Comparison of ENCODE assay signal across 24 mouse cellular contexts in genomic region chr7:124358068-124358467, GRCm38 (mm10).
DNase-seq lines count a peak whose midpoint lies in the region; ATAC-seq lines count a peak whose summit lies in the region.
"Had no signal": no experiment of that assay in that cellular context is flagged by ENCODE, and none has a peak within 500 bp of the region (broad histone marks: within the 10 kb centered on the region; RNA-seq: fewer than 3 reads in every experiment).

No protein-coding gene starts in this region.

- ATAC-seq in forebrain, embryonic 14.5 days, result peak; percentile 83
- ATAC-seq in forebrain, embryonic 12.5 days (ENCODE audit: low FRiP score), result no peak
- ATAC-seq in heart, embryonic 11.5 days (replicated peaks; ENCODE audit: insufficient number of reproducible peaks, low FRiP score, low TSS enrichment), result no peak
- ATAC-seq: hindbrain, postnatal 0 days; intestine, embryonic 16.5 days; liver, embryonic 12.5 days; midbrain, embryonic 16.5 days had no signal

- H3K4me1 ChIP-seq in forebrain, embryonic 14.5 days (ENCODE audit: control insufficient read depth, insufficient read depth, low read length), result peaks cover 3% of the 10 kb centered on the region; the same call in 1 of the 2 replicates
- H3K4me1 ChIP-seq in forebrain, embryonic 12.5 days, result no peaks in the 10 kb centered on the region
- no peaks in the 10 kb centered on the region for H3K4me1 ChIP-seq in heart, embryonic 11.5 days (ENCODE audit: control insufficient read depth, insufficient read depth, low read length)
- H3K4me1 ChIP-seq: embryonic facial prominence, embryonic 15.5 days; liver, embryonic 12.5 days; midbrain, embryonic 10.5 days had no signal

- no peaks in the 10 kb centered on the region for H3K9me3 ChIP-seq in forebrain, embryonic 14.5 days (replicated peaks; ENCODE audit: control insufficient read depth, low read length)
- no peaks in the 10 kb centered on the region for H3K9me3 ChIP-seq in forebrain, embryonic 12.5 days
- H3K9me3 ChIP-seq in heart, embryonic 11.5 days (replicated peaks; ENCODE audit: control insufficient read depth, low read length), result no peaks in the 10 kb centered on the region
- H3K9me3 ChIP-seq: embryonic facial prominence, embryonic 15.5 days; limb, embryonic 13.5 days; liver, embryonic 12.5 days; midbrain, embryonic 10.5 days had no signal

- H3K4me3 ChIP-seq in forebrain, embryonic 14.5 days (ENCODE audit: low read depth, low read length), result no peak overlapping the region
- no peak overlapping the region for H3K4me3 ChIP-seq in forebrain, embryonic 12.5 days (replicated peaks)
- no peak overlapping the region for H3K4me3 ChIP-seq in heart, embryonic 11.5 days (ENCODE audit: low read depth, low read length)
- H3K4me3 ChIP-seq: embryonic facial prominence, embryonic 15.5 days; gastrocnemius, adult 2 months; limb, embryonic 13.5 days; liver, embryonic 12.5 days; midbrain, embryonic 10.5 days; myocyte had no signal

- 63% methylated on average over 3 of the region's 3 CpGs for WGBS in forebrain, embryonic 14.5 days
- WGBS in forebrain, embryonic 12.5 days, result 65% methylated on average over 3 of the region's 3 CpGs
- 37% methylated on average over 3 of the region's 3 CpGs for WGBS in heart, embryonic 11.5 days (ENCODE audit: insufficient replicate concordance)

- peak; percentile 69 for DNase-seq in forebrain, embryonic 14.5 days (ENCODE audit: low spot score)
- DNase-seq in layer of hippocampus, adult 11-12 months (ENCODE audit: low spot score), result peak; percentile 42
- DNase-seq in layer of hippocampus, adult 9-10 months (ENCODE audit: low spot score), result no peak
- peak; percentile 32 to 54 for DNase-seq in right cerebral cortex, postnatal 10 days (ENCODE audit: low spot score in 2 of 2)
- no peak for DNase-seq in right cerebral cortex, postnatal 36 days (ENCODE audit: low spot score in 2 of 2)
- DNase-seq in cerebellum, postnatal 25 days, result no peak
- DNase-seq: adrenal gland, postnatal 10 days; cerebellum, adult 9-10 months; gastrocnemius, adult 2 months; kidney, adult 9 months; kidney, postnatal 14 days; lung, adult 18-20 months; spleen, adult 18-20 months; thymus, postnatal 14 days had no signal

- no peak overlapping the region for H3K4me2 ChIP-seq in forebrain, embryonic 14.5 days (ENCODE audit: low read length)
- no peak overlapping the region for H3K4me2 ChIP-seq in forebrain, embryonic 12.5 days
- no peak overlapping the region for H3K4me2 ChIP-seq in heart, embryonic 11.5 days
- H3K4me2 ChIP-seq: embryonic facial prominence, embryonic 15.5 days; limb, embryonic 13.5 days; liver, embryonic 12.5 days had no signal

- H3K36me3 ChIP-seq in forebrain, embryonic 14.5 days (ENCODE audit: control insufficient read depth, insufficient read depth, low read length), result no peaks in the 10 kb centered on the region
- H3K36me3 ChIP-seq in forebrain, embryonic 12.5 days (replicated peaks), result no peaks in the 10 kb centered on the region
- H3K36me3 ChIP-seq in heart, embryonic 11.5 days (ENCODE audit: control insufficient read depth, insufficient read depth, low read length), result no peaks in the 10 kb centered on the region
- H3K36me3 ChIP-seq: embryonic facial prominence, embryonic 15.5 days; limb, embryonic 13.5 days; liver, embryonic 12.5 days; midbrain, embryonic 10.5 days had no signal

- no peaks in the 10 kb centered on the region for H3K27me3 ChIP-seq in forebrain, embryonic 14.5 days (replicated peaks; ENCODE audit: control insufficient read depth, insufficient read depth, low read length)
- no peaks in the 10 kb centered on the region for H3K27me3 ChIP-seq in forebrain, embryonic 12.5 days
- H3K27me3 ChIP-seq in heart, embryonic 11.5 days (ENCODE audit: control insufficient read depth, insufficient read depth, low read length), result no peaks in the 10 kb centered on the region
- H3K27me3 ChIP-seq: embryonic facial prominence, embryonic 15.5 days; limb, embryonic 13.5 days; liver, embryonic 12.5 days had no signal

- no peak overlapping the region; the same call in 1 of the 2 replicates for H3K27ac ChIP-seq in forebrain, embryonic 14.5 days (ENCODE audit: low read depth, low read length)
- H3K27ac ChIP-seq in forebrain, embryonic 12.5 days, result no peak overlapping the region
- no peak overlapping the region for H3K27ac ChIP-seq in heart, embryonic 11.5 days (ENCODE audit: low read depth, low read length)
- H3K27ac ChIP-seq: embryonic facial prominence, embryonic 15.5 days; gastrocnemius, adult 2 months; hindbrain, postnatal 0 days; limb, embryonic 13.5 days; liver, embryonic 12.5 days; midbrain, embryonic 10.5 days had no signal

- H3K9ac ChIP-seq in forebrain, embryonic 14.5 days (ENCODE audit: low read length), result no peak overlapping the region
- H3K9ac ChIP-seq in forebrain, embryonic 12.5 days, result no peak overlapping the region
- H3K9ac ChIP-seq in heart, embryonic 11.5 days (ENCODE audit: low read depth, low read length), result no peak overlapping the region
- H3K9ac ChIP-seq: embryonic facial prominence, embryonic 15.5 days; limb, embryonic 13.5 days; liver, embryonic 12.5 days had no signal

Comparison
In these comparisons a context has a peak if more than half of its experiments do, and no peak if none do; other contexts are left out.
1. DNase-seq: peak in forebrain, embryonic 14.5 days (single experiment), layer of hippocampus, adult 11-12 months (single experiment) and right cerebral cortex, postnatal 10 days (2 of 2); none in layer of hippocampus, adult 9-10 months (single experiment), right cerebral cortex, postnatal 36 days (0 of 2) and cerebellum, postnatal 25 days (0 of 2).